Mouse (Mus musculus) spleen, adult 18-20 months (tissue): ENCODE measurements at regions not wholly inside any gene's neighbourhood (a gene's known extent, or its start where the extent isn't known, plus 50 kb on each side); places are given as distances from the start of the nearest gene placed in this dataset.

Experiments
- DNase-seq, 2 experiments: peaks; one replicate each; pipeline ENCODE4 v3.0.0; 2022; ENCODE audit warnings: mixed read lengths in 2 of 2

DNA sequence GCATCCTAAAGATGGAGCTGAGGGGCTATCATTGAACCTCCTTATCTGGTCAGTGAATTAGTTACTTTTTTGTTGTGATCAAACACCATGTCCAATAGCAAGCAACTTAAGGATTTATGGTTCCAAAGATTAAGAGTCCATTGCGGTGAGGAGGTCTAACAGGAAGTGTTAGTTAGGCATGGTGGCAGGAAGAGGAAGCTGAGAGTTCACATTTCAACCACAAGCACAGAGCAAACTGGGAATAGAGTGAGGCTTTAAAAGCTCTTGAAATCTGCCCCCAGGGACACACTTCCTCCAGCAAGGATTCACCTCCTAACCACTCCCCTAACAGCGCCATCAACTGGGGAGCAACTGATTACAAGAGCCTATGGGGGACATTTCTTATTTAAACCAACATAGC lies 190.9 kb downstream of the Phlda1 start:
- no peak for DNase-seq

DNA sequence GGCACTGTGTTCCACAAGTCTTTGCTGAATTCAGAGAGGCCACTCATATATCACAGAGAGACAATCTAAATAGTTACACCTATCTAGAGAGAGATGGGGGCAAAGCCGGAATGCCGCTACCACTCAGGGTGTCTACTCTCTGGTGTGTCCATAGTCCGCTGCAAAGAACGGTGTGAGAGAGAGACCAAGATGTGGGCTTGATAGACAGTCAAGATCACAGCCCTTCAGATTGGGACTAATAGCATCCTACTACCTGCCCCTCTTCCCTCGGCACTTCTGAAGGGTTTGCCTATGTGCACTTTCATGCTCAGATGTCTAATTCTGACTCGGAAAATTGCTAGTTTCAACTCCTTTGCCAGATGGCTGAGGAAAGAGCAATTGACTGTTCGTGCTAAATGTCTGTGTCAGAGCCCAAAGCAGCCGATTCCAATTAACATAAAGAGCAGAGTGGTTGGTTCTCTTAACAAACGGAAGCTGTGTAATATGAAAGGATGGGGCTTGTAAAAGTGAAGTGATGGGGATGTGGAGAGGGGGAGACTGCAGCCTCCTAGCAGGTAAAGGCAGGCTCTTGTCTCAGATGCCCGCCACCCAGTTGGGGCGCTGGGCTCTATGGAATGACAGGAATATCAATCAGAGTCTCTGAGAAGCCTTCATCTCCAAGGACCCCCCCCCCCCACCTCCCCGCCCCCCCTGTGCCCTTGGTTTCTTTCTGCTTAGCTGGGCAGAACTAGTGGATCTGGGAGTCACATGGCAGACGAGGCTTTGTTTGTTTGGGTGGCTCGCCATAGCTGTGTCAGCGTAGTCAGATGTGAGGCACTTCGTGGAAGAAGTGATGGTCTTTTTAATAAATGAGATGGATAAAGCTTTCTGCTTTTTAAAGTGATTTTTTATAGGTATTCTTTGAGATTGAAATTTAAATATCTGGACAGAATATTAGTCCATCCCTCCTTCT lies 193.7 kb downstream of the Phlda1 start:
- DNase-seq = no peak

DNA sequence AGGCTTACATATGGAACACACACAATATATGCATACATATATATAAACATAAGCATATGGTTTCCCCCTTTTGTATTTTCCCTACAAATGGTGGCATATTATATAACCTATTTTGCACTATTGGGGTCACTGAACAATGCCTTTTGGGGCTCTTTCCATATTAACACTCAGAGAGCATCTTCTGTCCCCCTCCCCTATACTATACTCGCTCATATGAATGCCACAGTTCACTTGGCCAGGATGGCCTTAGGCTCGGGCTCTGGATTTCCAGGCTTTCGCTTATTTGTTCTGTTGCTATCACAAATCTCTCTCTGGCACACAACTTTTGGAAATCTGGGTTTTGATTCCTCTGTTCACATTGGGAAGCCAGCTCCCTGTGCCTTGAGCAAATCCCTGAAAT lies 194.5 kb downstream of the Phlda1 start:
- no peak for DNase-seq

DNA sequence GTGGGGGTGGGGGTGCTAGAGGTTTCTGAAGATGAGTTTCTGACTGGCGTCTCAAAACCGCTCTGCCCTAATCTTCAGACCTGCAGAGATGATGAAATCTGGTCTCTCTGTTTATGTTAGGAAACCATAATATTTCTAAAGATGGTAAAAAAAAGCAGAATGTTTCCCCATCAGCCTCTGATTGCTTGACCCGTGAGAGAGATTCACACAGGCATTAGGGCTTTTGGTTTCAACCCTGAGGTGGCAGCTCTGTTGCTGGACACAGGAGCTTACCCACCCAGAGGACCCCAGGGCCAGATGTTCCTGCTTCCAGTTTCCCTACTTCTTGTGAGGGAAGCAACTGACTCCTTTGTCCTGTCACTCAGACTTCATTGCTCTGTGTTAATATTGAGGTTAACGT lies 195.1 kb downstream of the Phlda1 start:
- DNase-seq = no peak

DNA sequence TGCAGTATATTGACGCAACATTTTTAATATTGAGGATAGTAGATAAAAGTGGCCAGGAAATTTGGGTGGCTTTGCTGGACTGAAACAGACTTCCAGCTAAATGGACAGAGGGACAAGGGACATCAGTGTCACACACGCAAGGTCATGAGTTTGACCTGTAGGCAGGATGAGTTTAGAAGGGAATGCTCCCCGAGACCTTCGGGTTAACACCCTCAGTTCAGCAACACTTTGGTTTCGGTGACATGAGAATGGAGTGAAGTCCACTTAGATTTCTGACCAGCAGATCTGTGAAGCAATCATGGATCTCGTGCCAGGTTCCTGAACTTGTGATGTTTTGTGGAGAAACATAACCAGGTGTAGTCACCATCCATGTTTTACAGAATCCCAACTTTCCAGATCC lies 196.3 kb downstream of the Phlda1 start:
- no peak for DNase-seq

DNA sequence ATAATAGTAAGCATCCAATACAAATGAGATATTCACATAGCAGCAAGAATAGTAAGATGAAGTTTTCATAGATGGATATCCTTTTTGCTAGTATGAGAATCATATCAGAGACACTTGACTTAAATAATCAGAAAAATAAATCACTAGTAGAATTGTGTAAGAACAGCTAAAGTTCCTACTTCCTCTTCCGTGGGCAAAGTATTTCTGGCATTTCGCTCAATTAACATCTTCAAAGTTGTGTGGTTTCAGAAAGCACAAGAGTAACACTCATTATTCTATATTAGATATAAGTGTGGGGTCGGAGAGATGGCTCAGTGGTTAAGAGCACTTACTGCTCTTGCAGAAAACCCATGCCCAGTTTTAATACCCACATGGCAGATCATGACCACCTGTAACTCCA lies 197.4 kb downstream of the Phlda1 start:
- DNase-seq = no peak

DNA sequence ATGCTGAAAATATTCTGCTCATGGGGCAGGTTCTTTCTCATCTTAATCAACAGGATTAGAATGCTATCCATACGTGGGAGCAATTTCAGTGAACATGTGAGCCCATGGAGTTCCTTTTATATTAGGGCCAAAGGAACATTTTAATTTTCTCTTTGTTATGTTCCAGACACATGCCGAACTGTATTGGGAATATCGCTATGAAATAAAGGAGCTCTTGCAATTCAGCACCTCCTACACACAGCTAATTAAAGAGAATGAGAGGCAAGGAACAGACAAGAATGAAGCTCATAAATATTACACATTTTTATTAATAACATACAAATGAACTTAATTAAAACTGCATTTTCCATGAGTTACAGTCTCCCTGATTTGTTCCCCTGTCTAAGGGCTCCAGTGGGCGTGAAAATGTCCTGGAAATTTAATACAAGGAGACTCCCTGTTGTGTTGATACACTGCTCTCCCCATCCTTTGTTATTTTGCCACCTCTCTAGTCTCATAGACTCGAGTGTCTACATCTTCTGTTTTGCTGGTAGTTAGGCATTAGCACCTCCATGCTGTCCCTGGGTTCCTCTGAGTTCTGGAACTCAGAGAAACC lies 205.5 kb downstream of the Phlda1 start:
- no peak for DNase-seq

DNA sequence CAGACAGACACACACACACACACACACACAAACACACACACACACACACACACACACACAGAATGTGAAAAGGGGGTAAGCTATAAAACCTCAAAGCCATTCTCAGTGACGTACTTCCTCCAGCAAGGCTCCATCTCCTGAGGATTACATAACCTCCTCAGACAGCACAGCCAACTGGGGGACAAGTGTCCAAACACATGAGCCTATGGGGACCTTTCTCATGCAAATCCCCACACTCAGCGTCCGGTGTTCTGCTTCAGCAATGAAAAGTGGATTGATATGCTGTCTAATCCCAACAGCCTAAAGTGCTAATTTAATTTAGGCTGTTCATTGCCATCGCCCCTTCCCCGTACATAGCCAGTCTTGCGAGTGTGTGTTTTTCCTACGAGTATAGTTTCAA lies 206.9 kb downstream of the Phlda1 start:
- DNase-seq = no peak

DNA sequence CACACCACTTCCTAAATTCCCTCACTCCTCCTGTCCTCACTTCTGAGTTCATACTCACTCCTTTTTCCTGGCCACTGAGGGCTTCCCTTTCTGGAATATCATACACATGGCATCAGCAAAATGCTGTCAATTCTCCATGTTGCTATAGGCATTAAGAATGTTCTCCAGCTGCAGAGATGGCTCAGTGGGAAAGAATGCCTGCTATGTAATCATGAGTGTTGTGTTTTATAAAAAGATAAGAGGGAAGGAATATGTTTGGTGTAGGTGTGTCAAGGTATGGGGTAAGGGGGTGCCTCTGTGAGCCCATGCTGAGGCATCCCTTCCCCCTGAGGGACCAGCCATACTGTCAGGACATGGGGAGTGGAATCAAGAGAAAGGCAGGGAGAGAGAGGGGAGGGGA lies 207.6 kb downstream of the Phlda1 start:
- no peak for DNase-seq

DNA sequence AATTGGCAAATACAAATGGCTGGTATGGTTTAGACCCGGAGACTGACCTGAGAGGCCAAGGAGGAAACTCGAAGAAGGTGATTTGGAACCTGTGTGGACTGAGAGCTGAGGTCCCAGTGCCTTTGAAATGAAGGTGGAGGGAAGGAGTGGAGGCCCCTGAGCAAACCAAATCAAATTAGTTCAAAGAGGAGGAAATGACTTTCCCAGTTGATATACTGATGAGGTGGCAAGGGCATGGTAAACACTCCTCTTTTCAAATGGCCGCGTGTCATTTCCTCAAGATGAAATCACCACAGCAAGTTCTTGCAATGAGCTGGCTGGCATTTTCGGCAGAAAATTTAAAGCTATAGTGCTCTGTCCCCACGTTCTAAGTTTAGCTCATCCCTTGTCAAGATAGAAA lies 209.1 kb downstream of the Phlda1 start:
- DNase-seq = no peak

DNA sequence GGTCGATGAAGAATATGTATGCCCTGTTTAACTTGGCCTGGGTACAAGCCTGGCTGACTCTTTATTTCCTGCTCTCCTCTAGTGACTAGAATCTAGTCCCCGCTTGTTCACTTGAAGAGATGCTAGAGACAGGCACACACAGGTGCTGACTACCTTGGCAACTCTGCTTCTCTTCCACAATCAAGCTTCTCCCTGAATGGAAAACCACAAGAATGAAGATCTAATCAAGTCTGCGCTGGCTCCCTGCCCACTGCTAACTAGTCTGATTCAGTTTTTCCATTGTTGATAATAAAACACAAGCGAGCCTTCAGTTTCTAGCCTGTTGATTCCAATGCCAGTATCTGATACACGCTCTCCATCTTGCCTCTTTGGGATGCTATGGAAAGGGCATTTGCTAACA lies 213.5 kb downstream of the Phlda1 start:
- DNase-seq = no peak

DNA sequence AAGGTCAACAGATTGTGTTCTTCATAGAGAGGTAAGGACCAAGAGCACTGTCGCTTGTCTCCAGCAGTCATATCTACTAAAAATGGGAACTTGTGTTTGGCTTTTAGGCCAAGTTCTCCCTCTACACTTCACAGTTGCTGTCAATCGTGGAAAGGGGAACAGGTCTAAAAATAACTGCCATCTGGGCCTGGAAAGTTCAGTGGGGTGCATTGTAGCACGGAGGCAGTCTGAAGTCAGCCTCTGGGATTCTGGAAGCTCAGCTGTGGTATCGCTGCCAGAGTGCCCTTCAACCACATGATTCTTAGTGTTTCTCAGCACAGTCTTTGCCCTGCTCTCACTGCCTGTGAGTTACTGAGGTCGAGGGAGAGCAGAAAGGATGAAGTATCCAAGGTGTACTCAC lies 215.0 kb downstream of the Phlda1 start:
- DNase-seq = no peak

DNA sequence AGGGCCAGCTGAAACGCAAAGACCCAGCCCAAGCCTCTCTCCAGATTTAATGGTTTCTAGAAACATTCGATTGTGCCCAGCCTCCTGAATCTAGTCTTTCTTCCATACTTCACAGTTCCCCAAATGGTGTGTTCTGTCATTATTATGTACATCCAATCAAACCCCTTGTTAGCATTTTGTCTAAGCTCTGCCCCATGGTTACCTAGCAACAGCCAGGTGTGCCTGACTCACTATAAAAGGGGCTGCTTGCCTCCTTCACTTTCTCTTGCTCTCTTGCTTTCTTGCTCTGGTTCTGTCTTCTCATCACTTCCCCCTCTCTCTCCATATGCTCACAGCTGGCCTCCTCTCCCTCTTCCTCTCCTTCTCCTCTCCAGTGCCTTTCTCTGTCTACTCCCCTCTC lies 217.8 kb downstream of the Phlda1 start:
- no peak for DNase-seq

DNA sequence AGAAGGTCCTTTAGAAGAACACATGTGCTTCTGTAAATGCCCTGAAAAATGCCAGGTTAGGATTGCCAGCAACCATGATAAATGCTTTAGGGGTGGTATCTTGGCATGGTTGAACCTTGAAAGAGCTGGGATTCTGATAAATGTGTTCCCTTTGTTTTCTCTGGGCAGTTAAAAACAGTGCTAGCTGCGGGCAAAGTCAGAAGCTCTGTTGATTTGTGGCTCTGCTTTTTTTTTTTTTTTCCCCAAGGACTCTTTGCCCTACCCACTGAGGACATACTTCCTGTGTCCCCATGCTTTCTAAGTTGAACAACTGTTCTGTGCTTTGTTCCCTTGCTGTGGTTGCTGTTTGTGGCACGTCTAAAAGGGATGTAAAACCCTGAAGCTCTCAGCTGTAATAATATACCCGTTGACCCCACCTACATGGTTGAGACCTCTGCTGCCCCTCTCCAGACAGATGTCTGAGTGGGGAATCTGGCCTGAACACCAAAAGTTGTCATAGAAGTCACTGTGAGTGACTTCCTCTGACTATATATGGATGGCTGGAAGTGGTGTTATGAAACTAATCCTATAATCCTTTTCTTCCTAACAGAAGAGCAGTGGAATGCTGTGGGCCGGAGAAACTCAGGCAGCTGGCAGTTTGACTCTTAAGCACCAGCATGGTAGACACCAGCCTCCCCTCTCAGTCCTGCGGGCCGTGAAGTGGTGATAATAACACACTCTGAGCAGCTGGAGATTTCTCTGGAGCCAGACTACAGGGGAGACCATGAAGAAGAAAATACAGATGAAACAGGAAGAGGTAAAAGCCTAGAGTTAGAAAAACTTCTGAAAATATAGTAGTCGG lies 218.7 kb downstream of the Phlda1 start:
- DNase-seq = no peak

DNA sequence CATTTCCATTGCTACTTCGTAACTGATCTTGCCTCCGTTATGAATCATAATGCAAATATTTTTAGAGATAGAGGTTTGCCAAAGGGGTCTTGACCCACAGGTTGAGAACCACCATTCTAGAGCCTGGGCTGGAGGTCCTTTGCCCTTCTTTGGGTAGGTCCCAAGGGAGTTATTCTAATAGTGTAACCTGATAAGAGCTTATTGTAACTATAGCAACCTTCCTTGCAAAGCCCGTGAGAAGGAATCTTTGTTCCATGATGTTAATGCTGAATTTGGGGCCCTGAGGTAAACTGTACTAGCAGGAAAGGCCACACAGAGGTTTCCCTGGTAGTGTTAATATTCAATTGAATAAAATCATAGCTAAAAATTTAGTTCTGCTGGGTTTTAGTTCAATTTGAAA lies 229.9 kb downstream of the Phlda1 start:
- DNase-seq = no peak

DNA sequence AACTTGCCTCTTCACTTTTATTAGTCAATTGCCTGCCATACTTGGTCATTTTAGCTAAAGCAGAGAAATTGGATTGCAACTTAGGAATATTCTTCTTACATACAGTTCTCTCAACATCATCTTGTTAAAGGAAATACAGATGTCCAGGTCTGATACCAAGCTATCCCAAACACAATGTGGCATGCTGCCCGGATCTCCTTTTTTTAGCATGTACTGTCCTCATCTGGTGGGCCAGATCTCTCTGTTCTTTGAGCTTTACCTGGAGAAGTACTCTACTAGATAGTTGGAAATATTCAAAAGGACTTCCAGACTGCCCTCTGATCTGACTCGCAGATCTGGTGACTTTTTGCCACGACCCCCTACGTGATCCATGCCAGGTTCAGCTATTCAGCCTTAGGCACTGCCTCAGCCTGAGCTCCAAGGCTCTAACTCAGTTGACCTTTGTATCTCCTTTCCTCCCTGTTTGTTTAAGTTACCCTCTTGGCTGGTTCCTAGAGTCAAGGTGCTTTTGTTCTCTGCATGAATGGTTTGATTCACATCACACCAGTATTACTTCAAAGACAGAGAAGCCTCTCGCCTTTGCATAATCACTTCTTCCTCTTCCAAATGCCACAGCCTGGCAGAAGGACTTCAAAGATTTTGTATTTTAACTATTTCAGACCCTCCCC lies 232.9 kb upstream of the Krr1 start:
- no peak for DNase-seq

DNA sequence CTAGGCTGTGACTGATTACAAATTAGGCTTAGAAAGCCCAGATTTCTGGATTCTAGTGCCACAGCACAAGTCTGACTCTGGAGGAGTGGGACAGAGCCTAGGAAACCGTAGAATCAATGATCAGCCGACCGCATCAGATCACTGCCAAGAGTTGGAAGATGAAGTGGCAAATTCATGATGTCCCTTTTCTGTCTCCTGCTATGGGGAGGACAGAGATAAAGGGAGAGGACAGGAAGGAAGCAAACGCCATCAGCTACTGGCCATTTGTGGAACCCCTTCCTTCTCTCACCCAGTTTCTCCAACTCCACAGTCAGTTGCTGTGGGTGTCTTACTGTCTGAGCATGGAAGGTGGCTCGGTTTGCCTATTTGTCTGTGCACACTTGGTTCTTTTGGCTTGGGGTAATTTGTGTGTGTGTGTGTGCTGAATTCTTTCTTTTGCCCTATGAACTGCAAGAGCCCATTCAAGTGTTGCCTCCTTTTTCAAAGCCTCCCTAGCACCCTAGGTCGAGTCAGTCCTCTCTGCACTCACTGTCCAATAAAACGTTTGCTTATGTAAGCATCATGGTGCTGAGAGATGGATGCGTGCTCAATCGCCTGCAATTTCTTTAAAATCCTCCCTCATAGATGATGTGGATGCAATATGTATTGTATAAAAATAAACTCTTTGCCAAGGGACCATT lies 231.7 kb upstream of the Krr1 start:
- DNase-seq = no peak

DNA sequence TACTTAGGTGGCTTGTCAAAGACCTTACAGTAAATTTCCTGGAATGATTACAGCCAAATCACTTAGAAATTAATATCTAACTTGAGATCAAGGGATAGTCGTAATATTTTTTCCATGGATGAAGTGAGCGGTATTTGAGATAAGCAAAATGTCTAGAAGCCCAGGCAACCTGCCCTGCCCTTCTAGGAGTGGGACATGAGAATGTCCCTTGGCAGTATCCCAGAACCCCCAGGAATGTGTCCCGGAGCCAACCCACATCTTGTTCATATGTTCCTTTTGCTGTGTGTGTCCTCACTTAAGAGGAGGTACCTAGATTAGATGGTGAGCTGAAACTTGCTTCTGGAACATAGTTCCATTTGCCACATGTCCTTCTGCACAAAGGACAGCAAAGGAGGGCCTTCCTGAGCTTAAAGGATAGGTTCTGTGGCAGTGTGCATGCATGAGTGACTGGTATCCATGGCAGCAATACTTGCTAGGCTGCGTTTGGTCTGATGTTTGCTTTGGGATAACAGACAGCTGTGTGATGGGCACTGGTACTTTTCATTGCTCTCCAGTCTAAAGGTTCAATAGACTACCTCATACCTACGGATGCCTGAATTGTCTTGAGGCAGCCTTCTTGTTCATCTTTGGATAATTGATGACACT lies 231.0 kb upstream of the Krr1 start:
- DNase-seq = no peak

DNA sequence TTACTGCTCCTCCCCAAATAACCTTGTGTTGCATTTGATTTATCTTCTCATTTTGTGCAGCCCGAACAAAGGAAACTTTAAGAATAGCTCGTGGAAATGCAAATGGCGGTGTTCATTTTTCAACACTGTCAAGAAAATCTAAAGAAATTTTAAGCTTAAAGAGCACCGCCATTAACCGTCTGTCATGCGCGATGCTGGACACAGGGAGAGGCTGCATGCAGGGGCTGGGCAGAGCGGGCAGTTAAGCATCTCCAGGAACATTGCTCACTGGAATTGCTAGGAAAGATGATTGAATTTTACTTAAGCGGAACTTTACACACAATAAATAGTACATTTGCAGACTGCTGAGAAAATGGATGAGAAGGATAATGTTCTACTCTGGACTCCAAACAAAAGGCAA lies 229.2 kb upstream of the Krr1 start:
- DNase-seq = no peak

DNA sequence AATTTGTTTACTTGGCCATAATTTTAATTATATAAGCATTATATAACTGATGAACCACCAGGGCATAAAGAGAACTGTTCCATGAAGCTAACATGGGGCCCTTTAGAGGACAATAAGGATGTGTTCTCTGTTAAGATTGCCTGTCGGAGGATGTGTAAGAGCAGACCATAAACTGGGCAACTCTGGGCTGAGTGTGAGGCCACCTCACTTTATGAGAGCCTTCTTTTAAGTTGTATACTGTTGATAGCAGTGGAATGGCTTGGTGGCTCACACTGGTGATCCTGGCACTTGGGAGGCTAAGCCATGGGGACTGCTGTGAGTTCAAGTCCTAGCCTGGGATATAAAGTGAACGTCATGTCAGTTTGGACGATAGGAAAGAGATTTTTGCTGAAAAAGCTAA lies 227.3 kb upstream of the Krr1 start:
- no peak for DNase-seq

DNA sequence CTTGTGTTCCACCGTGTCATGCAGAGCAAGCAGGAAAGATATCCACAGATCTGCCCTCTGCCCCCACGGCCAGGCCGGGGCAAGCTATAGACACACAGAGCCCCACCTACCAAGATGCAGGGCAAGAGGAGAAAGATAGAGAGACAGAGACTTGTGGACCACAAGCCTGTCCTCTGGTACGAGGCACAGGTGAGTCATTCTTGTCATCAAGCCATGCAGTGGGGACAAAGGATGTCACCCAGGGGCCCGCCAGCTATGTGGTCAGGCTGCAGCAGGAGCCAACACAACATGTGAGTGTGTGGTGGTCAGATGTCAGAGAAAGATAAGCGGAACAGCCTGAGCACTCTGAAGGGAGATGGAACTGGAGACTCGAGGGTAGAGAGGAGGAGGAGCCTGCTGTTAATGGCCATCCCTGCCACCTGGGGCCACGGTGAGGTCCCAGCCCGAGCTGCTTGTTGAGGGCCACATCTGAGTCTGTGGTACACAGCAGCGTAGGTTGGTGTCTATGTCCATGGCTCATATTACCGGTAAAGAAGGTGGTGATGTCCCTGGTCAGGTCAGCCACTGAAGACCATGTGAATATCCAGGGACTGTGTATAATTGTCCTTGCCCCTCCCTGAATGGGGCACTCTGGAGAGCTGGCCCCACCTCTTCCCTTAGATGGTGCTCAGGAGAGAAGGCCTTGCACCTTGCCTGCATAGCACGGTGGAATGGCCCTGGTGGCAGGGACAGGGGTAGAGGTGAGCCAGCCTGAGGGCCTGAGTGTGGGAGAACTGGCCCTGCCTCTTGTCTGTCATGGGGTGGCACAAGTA lies 226.2 kb upstream of the Krr1 start:
- DNase-seq = no peak
